Mouse (Mus musculus) layer of hippocampus, adult 9-11 months (tissue): Measurements from ENCODE around the gene Onecut3.

Experiments
- DNase-seq: peaks from one replicate; pipeline ENCODE4 v3.0.0; 2022

The Onecut3 gene

GRCm38 (mm10) chr10:80557346-80557965 lies 62.8 kb downstream of the Onecut3 start:
- no peak for DNase-seq

- no peak for DNase-seq
Measured at GRCm38 (mm10) chr10:80559431-80559830, 64.8 kb downstream of the Onecut3 start.

GRCm38 (mm10) chr10:80560621-80561020 lies 66.0 kb downstream of the Onecut3 start:
- DNase-seq, result no peak

- peak; percentile 94 for DNase-seq
Measured at GRCm38 (mm10) chr10:80561116-80561944, 66.7 kb downstream of the Onecut3 start, which contains the start of gene Rexo1. Gene Rexo1, minus strand, starts transcription at chr10:80561560.

GRCm38 (mm10) chr10:80566375-80567092 lies 71.9 kb downstream of the Onecut3 start:
- peak; percentile 86 for DNase-seq
